Mouse (Mus musculus): ENCODE results near the gene Dph5. TPM values are rescaled to one million over a fixed set of nuclear protein-coding genes. Genes with fewer than 3 reads are reported as not detected.
"Not testable (repeated sequence)": the region's sequence is repeated elsewhere in the genome, so short reads cannot be mapped to it uniquely, and the experiment has no call there.

Dph5 gene
- total RNA-seq, 1 experiment: 26.4 TPM

DNA sequence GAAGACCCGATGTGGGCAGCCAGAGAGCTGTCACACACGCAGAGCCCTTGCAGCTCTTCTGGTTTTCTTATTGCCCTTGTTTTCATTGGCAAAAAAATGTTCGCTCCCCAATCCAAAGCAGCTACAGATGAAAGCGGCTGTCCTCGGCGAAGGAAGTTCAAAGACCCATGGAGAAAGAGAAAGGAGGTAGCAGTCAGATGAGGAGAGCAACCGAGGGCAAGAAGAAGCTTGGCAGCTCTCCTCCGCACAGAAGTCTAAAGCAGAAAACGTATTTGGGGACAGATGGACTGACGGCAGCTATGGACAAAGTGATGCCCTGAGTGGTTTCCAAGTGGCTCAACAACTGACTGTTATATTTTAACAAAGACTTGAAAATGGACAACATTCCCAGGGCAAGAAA is 32.1 kb upstream of the Dph5 start:
- Histone ChIP-seq H3K4me3 (ENCODE audit: insufficient read depth in 1 of 2, low read depth in 1 of 2, low read length in 2 of 2, poor library complexity in 1 of 2, severe bottlenecking in 1 of 2) (no peak overlapping the region), H3K27ac (ENCODE audit: insufficient read depth, low read depth, low read length, poor library complexity, severe bottlenecking) (no peak overlapping the region), H3K4me1 (ENCODE audit: control insufficient read depth in 2 of 2, insufficient read depth in 2 of 2, low read length in 2 of 2, poor library complexity in 1 of 2) (peaks cover 0 to 2% of the 10 kb centered on the region in 2 experiments; a peak in 1 of 4 replicates), H3K9ac (ENCODE audit: insufficient read depth, low read depth, low read length, poor library complexity, severe bottlenecking) (no peak overlapping the region), H3K9me3 (ENCODE audit: control insufficient read depth, insufficient read depth, low read depth, low read length) (no peaks in the 10 kb centered on the region), H3K36me3 (ENCODE audit: control insufficient read depth, insufficient read depth, low read length, poor library complexity, severe bottlenecking) (no peaks in the 10 kb centered on the region)
- TF ChIP-seq MAFK (IDR thresholded peaks at IDR 0.05; ENCODE audit: insufficient read depth, low read depth, low read length): no peak
- no peak for TF ChIP-seq HCFC1 (IDR thresholded peaks at IDR 0.05; ENCODE audit: borderline replicate concordance, insufficient read depth, low read length)
- no peak for TF ChIP-seq CHD2 (IDR thresholded peaks at IDR 0.05; ENCODE audit: low read depth, low read length)
- in situ Hi-C loops (cut with MboI; ENCODE audit: low sequenced_read_pairs in 2 of 2, unreplicated experiment in 2 of 2): no loop called here
- DNase-seq (ENCODE audit: low read depth, low spot score): no peak

DNA sequence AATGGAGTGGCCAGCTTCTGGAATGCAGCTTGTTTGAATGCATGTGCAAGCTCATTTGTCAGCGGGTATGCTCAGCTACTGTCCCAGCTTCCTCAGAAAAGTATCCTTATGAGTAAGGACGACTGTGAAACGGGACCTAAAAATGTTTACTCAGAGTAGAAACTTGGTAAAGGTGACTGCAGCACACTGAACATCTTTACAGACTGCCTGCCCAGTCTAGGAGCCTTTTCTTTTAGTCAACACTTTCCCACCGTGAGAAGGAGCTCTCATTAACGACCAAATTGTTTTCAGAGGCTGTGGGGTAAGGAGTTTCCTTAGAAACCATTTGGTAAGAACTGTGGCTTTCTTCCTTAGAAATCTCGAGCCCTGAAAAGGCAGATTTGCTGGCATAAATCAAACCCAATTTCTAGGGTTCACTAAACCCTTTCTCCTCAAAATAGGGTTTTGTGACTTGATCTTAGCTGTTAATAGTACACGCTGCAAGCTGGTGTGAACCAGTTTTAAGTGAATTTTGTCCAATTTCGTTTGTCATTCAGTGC is 31.1 kb upstream of the Dph5 start:
- Histone ChIP-seq H3K9me3 (ENCODE audit: control insufficient read depth, insufficient read depth, low read depth, low read length) (no peaks in the 10 kb centered on the region), H3K27ac (ENCODE audit: insufficient read depth, low read depth, low read length, poor library complexity, severe bottlenecking) (no peak overlapping the region), H3K9ac (ENCODE audit: insufficient read depth, low read depth, low read length, poor library complexity, severe bottlenecking) (no peak overlapping the region), H3K4me1 (ENCODE audit: control insufficient read depth in 2 of 2, insufficient read depth in 2 of 2, low read length in 2 of 2, poor library complexity in 1 of 2) (peaks cover 0 to 2% of the 10 kb centered on the region in 2 experiments; a peak in 1 of 4 replicates), H3K36me3 (ENCODE audit: control insufficient read depth, insufficient read depth, low read length, poor library complexity, severe bottlenecking) (no peaks in the 10 kb centered on the region), H3K4me3 (ENCODE audit: insufficient read depth in 1 of 2, low read depth in 1 of 2, low read length in 2 of 2, poor library complexity in 1 of 2, severe bottlenecking in 1 of 2) (no peak overlapping the region)
- TF ChIP-seq MAFK (IDR thresholded peaks at IDR 0.05; ENCODE audit: insufficient read depth, low read depth, low read length) (no peak), HCFC1 (IDR thresholded peaks at IDR 0.05; ENCODE audit: borderline replicate concordance, insufficient read depth, low read length) (no peak), ZNF384 (IDR thresholded peaks at IDR 0.05; ENCODE audit: low read depth, low read length) (no peak), ZC3H11A (IDR thresholded peaks at IDR 0.05; ENCODE audit: borderline replicate concordance, low read depth, low read length) (no peak), CHD2 (IDR thresholded peaks at IDR 0.05; ENCODE audit: low read depth, low read length) (no peak)
- DNase-seq (ENCODE audit: low read depth, low spot score): no peak
- in situ Hi-C loops (cut with MboI; ENCODE audit: low sequenced_read_pairs in 2 of 2, unreplicated experiment in 2 of 2): no loop called here

DNA sequence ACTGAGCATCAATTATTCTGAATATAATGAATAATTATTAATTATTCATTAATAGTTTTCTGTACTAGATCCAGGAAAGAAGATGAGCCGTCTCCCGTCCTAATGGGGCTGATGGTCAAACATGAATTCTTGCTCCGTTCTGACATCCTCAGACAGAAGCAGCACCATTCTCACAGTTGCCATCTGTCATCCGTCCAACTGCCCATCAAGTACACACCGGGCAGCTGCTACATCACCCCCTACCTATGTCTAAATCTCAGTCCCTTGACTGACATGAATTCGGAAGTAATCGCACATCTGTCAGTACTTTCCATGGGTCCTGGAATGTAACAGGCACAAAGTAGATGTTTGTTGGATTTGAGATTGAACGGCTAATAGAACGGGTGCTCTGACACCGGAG is 30.2 kb upstream of the Dph5 start:
- Histone ChIP-seq H3K36me3 (ENCODE audit: control insufficient read depth, insufficient read depth, low read length, poor library complexity, severe bottlenecking) (no peaks in the 10 kb centered on the region), H3K4me3 (ENCODE audit: insufficient read depth in 1 of 2, low read depth in 1 of 2, low read length in 2 of 2, poor library complexity in 1 of 2, severe bottlenecking in 1 of 2) (no peak overlapping the region), H3K27ac (ENCODE audit: insufficient read depth, low read depth, low read length, poor library complexity, severe bottlenecking) (no peak overlapping the region), H3K9me3 (ENCODE audit: control insufficient read depth, insufficient read depth, low read depth, low read length) (no peaks in the 10 kb centered on the region), H3K9ac (ENCODE audit: insufficient read depth, low read depth, low read length, poor library complexity, severe bottlenecking) (no peak overlapping the region), H3K4me1 (ENCODE audit: control insufficient read depth in 2 of 2, insufficient read depth in 2 of 2, low read length in 2 of 2, poor library complexity in 1 of 2) (peaks cover 0 to 2% of the 10 kb centered on the region in 2 experiments; a peak in 1 of 4 replicates)
- TF ChIP-seq CHD2 (IDR thresholded peaks at IDR 0.05; ENCODE audit: low read depth, low read length) (no peak), HCFC1 (IDR thresholded peaks at IDR 0.05; ENCODE audit: borderline replicate concordance, insufficient read depth, low read length) (no peak), ZNF384 (IDR thresholded peaks at IDR 0.05; ENCODE audit: low read depth, low read length) (no peak), ZC3H11A (IDR thresholded peaks at IDR 0.05; ENCODE audit: borderline replicate concordance, low read depth, low read length) (no peak), MAFK (IDR thresholded peaks at IDR 0.05; ENCODE audit: insufficient read depth, low read depth, low read length) (no peak)
- in situ Hi-C loops (cut with MboI; ENCODE audit: low sequenced_read_pairs in 2 of 2, unreplicated experiment in 2 of 2): no loop called here
- DNase-seq (ENCODE audit: low read depth, low spot score): no peak

DNA sequence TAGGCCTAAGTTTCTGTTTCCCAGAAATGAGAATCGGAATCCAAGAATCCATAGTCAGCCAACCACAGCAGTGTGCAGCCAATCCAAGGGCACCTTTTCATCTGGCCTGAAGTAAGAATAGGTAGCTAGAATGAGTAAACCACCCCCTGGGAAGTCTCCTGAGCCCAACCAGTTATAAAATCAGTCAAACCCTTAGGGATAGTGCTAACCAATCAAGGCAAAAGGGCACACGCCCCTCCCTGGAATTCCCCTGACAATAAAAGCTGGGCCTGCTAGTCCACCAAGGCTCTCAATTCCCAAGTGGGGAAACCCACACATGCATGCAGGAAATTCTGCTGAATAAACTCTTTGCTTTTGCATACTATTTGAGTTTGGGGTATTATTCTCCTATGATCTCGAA is 28.8 kb upstream of the Dph5 start:
- peak; percentile 46 for DNase-seq (ENCODE audit: low read depth, low spot score)
- in situ Hi-C loops (cut with MboI; ENCODE audit: low sequenced_read_pairs in 2 of 2, unreplicated experiment in 2 of 2): no loop called here
- Histone ChIP-seq H3K36me3 (ENCODE audit: control insufficient read depth, insufficient read depth, low read length, poor library complexity, severe bottlenecking) (no peaks in the 10 kb centered on the region), H3K4me1 (ENCODE audit: control insufficient read depth in 2 of 2, insufficient read depth in 2 of 2, low read length in 2 of 2, poor library complexity in 1 of 2) (peaks cover 0 to 2% of the 10 kb centered on the region in 2 experiments; a peak in 1 of 4 replicates), H3K4me3 (ENCODE audit: insufficient read depth in 1 of 2, low read depth in 1 of 2, low read length in 2 of 2, poor library complexity in 1 of 2, severe bottlenecking in 1 of 2) (no peak overlapping the region), H3K9ac (ENCODE audit: insufficient read depth, low read depth, low read length, poor library complexity, severe bottlenecking) (no peak overlapping the region), H3K9me3 (ENCODE audit: control insufficient read depth, insufficient read depth, low read depth, low read length) (no peaks in the 10 kb centered on the region), H3K27ac (ENCODE audit: insufficient read depth, low read depth, low read length, poor library complexity, severe bottlenecking) (no peak overlapping the region)
- TF ChIP-seq ZNF384 (IDR thresholded peaks at IDR 0.05; ENCODE audit: low read depth, low read length): no peak
- no peak for TF ChIP-seq CHD2 (IDR thresholded peaks at IDR 0.05; ENCODE audit: low read depth, low read length)
- no peak for TF ChIP-seq HCFC1 (IDR thresholded peaks at IDR 0.05; ENCODE audit: borderline replicate concordance, insufficient read depth, low read length)
- no peak for TF ChIP-seq MAFK (IDR thresholded peaks at IDR 0.05; ENCODE audit: insufficient read depth, low read depth, low read length)
- TF ChIP-seq ZC3H11A (IDR thresholded peaks at IDR 0.05; ENCODE audit: borderline replicate concordance, low read depth, low read length): no peak

DNA sequence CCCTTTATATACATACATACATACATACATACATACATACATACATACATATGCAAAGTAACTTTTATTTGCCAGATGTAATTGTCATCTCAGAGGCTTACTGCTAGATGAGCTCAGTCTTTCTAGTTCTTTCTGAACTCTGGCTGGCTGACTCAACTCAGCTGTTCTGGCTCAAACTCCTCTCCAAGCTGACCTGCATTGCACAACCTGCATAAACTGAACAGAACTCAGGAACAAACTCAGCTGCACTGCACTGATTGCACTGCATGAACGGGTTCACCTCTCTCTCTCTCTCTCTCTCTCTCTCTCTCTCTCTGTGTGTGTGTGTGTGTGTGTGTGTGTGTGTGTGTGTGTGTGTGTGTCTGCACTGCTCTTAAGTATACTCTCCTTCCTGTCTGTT is 26.9 kb upstream of the Dph5 start:
- H3K4me3 ChIP-seq (ENCODE audit: insufficient read depth in 1 of 2, low read depth in 1 of 2, low read length in 2 of 2, poor library complexity in 1 of 2, severe bottlenecking in 1 of 2); H3K9ac ChIP-seq (ENCODE audit: insufficient read depth, low read depth, low read length, poor library complexity, severe bottlenecking); H3K27ac ChIP-seq (ENCODE audit: insufficient read depth, low read depth, low read length, poor library complexity, severe bottlenecking); DNase-seq (ENCODE audit: low read depth, low spot score); H3K9me3 ChIP-seq (ENCODE audit: control insufficient read depth, insufficient read depth, low read depth, low read length); in situ Hi-C loops (cut with MboI; ENCODE audit: low sequenced_read_pairs in 2 of 2, unreplicated experiment in 2 of 2); H3K4me1 ChIP-seq (ENCODE audit: control insufficient read depth in 2 of 2, insufficient read depth in 2 of 2, low read length in 2 of 2, poor library complexity in 1 of 2); H3K36me3 ChIP-seq (ENCODE audit: control insufficient read depth, insufficient read depth, low read length, poor library complexity, severe bottlenecking): not testable (repeated sequence)
